Mouse (Mus musculus) cortical plate, adult 2 months (tissue): ENCODE measurements around the gene Gps2.

Experiments
- CTCF ChIP-seq: fragments of 200-500 bp; IDR thresholded peaks from 2 replicates; pipeline ENCODE4 v1.5.1; 2011; ENCODE audit warnings: mild to moderate bottlenecking, control low read depth, low read length; ENCODE audit not compliant: insufficient read depth; ENCODE audit errors: extremely low read depth
- POLR2A ChIP-seq: fragments of 200-500 bp; IDR thresholded peaks from 2 replicates; pipeline ENCODE4 v1.6.1; 2011; ENCODE audit warnings: mild to moderate bottlenecking, low read length, control low read depth; ENCODE audit not compliant: insufficient read depth; ENCODE audit errors: extremely low read depth

- no peak for TF ChIP-seq CTCF
- no peak for TF ChIP-seq POLR2A
These were observed 31.5 kb downstream of the Gps2 start for GRCm38 (mm10) chr11:69945216-69945615.
